Mouse (Mus musculus): ENCODE results near the gene Ildr2. TPM values are rescaled to one million over a fixed set of nuclear protein-coding genes. Genes with fewer than 3 reads are reported as not detected.

Ildr2 gene
- polyA plus RNA-seq, 1 experiment from 2014 or later = 0.02 TPM

DNA sequence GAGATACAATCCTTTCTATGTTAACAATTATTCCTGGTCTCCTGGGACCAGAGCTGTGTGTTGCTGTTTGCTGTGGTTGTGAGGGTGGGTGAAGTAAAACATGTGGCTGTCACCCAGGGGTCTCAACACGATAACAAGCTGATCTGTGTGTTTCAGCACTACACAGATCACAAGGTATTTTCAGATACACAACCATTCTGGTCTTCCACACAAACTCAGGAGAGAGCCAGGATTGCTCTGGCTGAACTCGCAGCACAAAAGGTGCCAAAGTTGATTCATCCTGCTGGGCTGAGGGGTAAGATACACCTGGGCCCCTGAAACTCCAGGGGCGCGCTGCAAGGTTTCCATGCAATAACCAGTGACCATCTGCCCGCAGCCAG lies 54.5 kb downstream of the Ildr2 start:
- Histone ChIP-seq H3K4me1 (replicated peaks) (no peaks in the 10 kb centered on the region), H3K9ac (no peak overlapping the region), H3K4me2 (peak overlapping the region; percentile 50), H3K27ac (no peak overlapping the region), H3K9me3 (replicated peaks) (no peaks in the 10 kb centered on the region), H3K27me3 (peaks cover 48% of the 10 kb centered on the region), H3K4me3 (replicated peaks) (peak overlapping the region; percentile 29), H3K36me3 (no peaks in the 10 kb centered on the region)
- DNase-seq = no peak
- WGBS (ENCODE audit: insufficient replicate concordance) = 8% methylated on average over 5 of the region's 5 CpGs
- ATAC-seq (ENCODE audit: low read depth) = no peak

DNA sequence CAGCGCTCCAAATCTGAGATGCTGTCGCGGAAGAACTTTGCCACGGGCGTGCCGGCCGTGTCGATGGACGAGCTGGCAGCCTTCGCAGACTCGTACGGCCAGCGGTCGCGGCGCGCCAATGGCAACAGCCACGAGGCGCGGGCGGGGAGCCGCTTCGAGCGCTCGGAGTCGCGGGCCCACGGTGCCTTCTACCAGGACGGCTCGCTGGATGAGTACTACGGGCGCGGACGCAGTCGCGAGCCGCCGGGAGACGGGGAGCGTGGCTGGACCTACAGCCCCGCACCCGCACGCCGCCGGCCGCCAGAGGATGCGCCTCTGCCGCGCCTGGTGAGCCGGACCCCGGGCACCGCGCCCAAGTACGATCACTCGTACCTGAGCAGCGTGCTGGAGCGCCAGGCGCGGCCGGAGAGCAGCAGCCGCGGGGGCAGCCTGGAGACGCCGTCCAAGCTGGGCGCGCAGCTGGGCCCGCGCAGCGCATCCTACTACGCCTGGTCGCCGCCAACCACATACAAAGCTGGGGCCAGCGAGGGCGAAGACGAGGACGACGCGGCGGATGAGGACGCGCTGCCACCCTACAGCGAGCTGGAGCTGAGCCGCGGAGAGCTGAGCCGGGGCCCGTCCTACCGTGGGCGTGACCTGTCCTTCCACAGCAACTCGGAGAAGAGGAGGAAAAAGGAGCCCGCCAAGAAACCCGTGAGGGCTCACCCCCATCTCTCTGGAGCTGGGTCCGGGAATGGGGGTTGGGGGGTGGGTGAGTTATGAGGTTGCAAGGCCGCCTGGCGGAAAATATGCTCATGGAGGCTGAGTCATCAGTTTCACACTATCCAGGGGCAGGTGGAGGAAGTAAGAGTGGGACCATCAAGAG lies 55.1 kb downstream of the Ildr2 start:
- ATAC-seq (ENCODE audit: low read depth) (no peak), DNase-seq (no peak)
- Histone ChIP-seq H3K4me2 (peak overlapping the region; percentile 50), H3K27me3 (peaks cover 48% of the 10 kb centered on the region), H3K4me3 (replicated peaks) (peak overlapping the region; percentile 29), H3K9ac (no peak overlapping the region), H3K9me3 (replicated peaks) (no peaks in the 10 kb centered on the region), H3K4me1 (replicated peaks) (no peaks in the 10 kb centered on the region), H3K36me3 (no peaks in the 10 kb centered on the region), H3K27ac (no peak overlapping the region)
- 3% methylated on average over 92 of the region's 94 CpGs for WGBS (ENCODE audit: insufficient replicate concordance)

DNA sequence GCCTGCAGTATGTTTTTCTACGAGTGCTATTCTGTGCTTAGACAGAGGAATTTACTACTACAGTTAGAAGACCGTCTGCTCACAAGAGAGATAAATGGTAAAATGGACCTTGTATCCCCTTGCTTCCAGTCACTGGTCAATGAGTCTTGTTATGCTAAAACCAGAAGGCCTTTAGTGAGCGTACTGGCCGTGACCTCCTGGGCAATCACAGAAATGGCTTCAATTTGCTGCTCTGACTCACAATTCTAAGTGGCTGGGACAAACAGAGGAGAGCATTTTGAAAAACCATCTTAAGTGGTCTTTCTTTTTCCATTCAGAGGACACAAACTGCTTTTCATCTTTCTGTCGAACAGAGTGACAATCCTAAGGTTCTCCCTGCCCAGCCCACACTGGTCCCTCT lies 57.2 kb downstream of the Ildr2 start:
- Histone ChIP-seq H3K27me3 (peaks cover 48% of the 10 kb centered on the region), H3K27ac (no peak overlapping the region), H3K36me3 (no peaks in the 10 kb centered on the region), H3K9me3 (replicated peaks) (no peaks in the 10 kb centered on the region), H3K4me3 (replicated peaks) (no peak overlapping the region), H3K9ac (no peak overlapping the region), H3K4me1 (replicated peaks) (no peaks in the 10 kb centered on the region), H3K4me2 (no peak overlapping the region)
- ATAC-seq (ENCODE audit: low read depth) = no peak
- no peak for DNase-seq
- WGBS (ENCODE audit: insufficient replicate concordance) = 66% methylated on average over 5 of the region's 5 CpGs

DNA sequence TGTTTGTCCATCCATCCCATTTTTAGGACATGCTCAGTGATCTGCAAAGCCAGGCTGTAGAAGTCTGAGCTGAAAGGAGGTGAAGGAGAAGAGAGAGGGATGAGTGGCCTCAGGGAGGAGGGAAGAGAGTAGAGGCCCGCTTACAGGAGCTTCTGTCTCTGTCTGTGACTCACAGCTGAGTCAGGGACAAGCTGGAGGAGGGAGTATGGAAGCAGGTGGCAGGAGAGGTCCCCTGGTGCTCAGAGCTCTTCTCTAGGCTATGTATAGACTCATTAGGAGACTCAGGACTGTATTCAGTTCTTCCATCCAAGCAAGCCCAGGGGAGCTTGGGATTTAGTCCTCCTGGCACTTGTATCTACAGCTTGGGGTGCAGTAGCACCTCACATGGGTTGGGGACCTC lies 59.7 kb downstream of the Ildr2 start:
- no peaks in the 10 kb centered on the region for H3K9me3 ChIP-seq (replicated peaks)
- no peaks in the 10 kb centered on the region for H3K36me3 ChIP-seq
- peaks cover 29% of the 10 kb centered on the region for H3K27me3 ChIP-seq
- no peak overlapping the region for H3K4me3 ChIP-seq (replicated peaks)
- 41% methylated on average over 1 of the region's 1 CpGs for WGBS (ENCODE audit: insufficient replicate concordance)
- no peak for DNase-seq
- ATAC-seq (ENCODE audit: low read depth) = no peak
- H3K27ac ChIP-seq = no peak overlapping the region
- H3K4me2 ChIP-seq = no peak overlapping the region
- H3K4me1 ChIP-seq (replicated peaks) = no peaks in the 10 kb centered on the region
- H3K9ac ChIP-seq = no peak overlapping the region

DNA sequence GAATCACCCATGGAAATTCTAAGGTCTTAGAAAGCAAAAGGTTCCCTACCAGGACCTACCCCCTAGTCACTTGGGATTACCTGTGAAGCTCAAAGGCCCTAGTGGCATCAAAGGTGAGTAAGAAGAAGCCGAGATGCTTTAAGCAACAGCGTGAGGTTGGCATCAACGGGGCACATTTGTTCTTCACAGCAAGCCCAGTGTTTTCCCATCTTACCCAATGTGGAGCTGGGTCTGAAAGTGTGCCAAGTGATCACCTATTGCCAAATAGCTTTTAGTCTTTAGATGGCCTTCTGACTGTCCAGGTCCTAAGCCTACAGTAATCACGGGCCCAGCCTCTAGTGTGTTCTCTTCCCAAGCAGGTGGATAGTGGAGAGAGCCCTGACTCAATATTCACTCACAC lies 61.8 kb downstream of the Ildr2 start:
- 62% methylated on average over 4 of the region's 4 CpGs for WGBS (ENCODE audit: insufficient replicate concordance)

DNA sequence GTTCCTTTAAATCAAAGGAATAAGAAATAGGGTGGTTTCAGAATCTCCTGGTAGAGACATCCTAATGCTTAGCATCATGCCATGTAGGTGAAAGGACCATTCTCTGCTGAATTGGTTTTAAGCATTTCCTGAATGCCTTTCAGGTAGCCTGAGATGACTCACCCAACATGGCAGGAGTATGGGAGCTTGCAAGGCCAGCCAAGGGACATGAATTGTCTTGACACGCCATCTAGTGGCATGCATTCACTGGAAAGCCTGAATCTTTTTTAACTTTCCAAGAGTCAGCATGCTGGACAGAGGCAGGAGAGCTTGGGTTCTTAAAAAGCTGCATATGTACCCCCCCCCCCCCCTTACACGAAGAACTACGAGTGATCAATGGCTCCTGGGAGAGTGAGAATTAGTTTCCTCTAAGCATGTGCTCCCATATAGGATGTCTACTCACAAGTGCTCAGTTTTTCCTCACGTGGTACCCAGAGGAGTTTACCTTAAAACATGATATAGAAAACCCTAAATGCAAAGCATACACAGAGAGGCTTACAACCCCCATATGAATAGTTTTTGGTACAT lies 65.3 kb downstream of the Ildr2 start:
- no peaks in the 10 kb centered on the region for H3K4me1 ChIP-seq (replicated peaks)
- 13% methylated on average over 4 of the region's 4 CpGs for WGBS (ENCODE audit: insufficient replicate concordance)
- no peaks in the 10 kb centered on the region for H3K36me3 ChIP-seq
- H3K27ac ChIP-seq = no peak overlapping the region
- no peak overlapping the region for H3K9ac ChIP-seq
- no peak overlapping the region for H3K4me2 ChIP-seq
- H3K4me3 ChIP-seq (replicated peaks) = no peak overlapping the region
- ATAC-seq (ENCODE audit: low read depth) (no peak), DNase-seq (no peak)
- no peaks in the 10 kb centered on the region for H3K27me3 ChIP-seq
- H3K9me3 ChIP-seq (replicated peaks) = no peaks in the 10 kb centered on the region

More for the DNA sequence above, 61.8 kb downstream of the Ildr2 start:
- no peak for DNase-seq
- Histone ChIP-seq H3K4me3 (replicated peaks) (no peak overlapping the region), H3K36me3 (no peaks in the 10 kb centered on the region), H3K27me3 (peaks cover 8% of the 10 kb centered on the region), H3K4me2 (no peak overlapping the region), H3K27ac (no peak overlapping the region), H3K9ac (no peak overlapping the region), H3K4me1 (replicated peaks) (no peaks in the 10 kb centered on the region), H3K9me3 (replicated peaks) (no peaks in the 10 kb centered on the region)
- no peak for ATAC-seq (ENCODE audit: low read depth)

DNA sequence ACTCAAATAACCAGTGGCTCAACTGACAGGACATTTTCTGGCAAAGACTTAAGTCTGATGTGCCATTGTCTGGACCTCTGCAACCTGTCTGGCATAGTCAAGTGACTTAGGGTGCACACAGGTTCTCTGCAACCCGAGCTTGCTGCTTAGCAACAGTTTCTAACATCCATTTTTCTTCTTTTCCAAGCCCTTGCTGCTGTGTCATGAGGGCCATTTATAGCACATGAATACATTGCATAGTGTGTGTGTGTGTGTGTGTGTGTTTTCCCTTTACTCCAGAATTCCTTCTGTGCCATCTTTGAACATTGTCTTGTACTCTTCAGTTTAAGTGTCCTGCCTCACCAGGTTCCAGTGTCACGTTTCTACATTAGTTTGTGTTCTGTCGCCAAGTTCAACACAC lies 72.5 kb downstream of the Ildr2 start:
- Histone ChIP-seq H3K9me3 (replicated peaks) (no peaks in the 10 kb centered on the region), H3K4me1 (replicated peaks) (no peaks in the 10 kb centered on the region), H3K4me2 (no peak overlapping the region), H3K27ac (no peak overlapping the region), H3K9ac (no peak overlapping the region), H3K4me3 (replicated peaks) (no peak overlapping the region), H3K36me3 (no peaks in the 10 kb centered on the region), H3K27me3 (no peaks in the 10 kb centered on the region)
- DNase-seq (no peak), ATAC-seq (ENCODE audit: low read depth) (no peak)
- WGBS (ENCODE audit: insufficient replicate concordance) = 61% methylated on average over 3 of the region's 3 CpGs

DNA sequence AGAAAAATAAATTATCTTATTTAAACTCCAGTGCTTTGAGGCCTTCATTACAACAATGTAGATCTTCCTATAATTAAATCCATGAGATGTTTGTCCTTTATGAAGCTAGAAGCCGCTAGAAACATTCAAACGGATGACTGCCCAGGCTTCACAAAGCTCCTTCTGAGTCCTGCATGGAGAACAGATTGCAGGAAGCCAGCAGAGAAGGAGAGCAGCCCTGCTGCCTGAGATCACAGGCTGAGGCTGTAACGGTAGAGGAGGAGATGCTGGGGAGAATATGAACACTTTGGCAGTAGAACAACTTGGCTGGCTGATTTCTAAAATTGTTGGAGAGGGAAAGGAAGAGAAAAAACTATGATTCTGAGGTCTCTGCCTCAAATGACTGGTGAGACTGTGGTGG lies 76.8 kb downstream of the Ildr2 start:
- Histone ChIP-seq H3K4me1 (replicated peaks) (no peaks in the 10 kb centered on the region), H3K9me3 (replicated peaks) (no peaks in the 10 kb centered on the region), H3K27ac (no peak overlapping the region), H3K9ac (no peak overlapping the region), H3K4me3 (replicated peaks) (no peak overlapping the region), H3K27me3 (no peaks in the 10 kb centered on the region), H3K4me2 (no peak overlapping the region), H3K36me3 (no peaks in the 10 kb centered on the region)
- ATAC-seq (ENCODE audit: low read depth) (no peak), DNase-seq (no peak)
- 54% methylated on average over 3 of the region's 3 CpGs for WGBS (ENCODE audit: insufficient replicate concordance)

DNA sequence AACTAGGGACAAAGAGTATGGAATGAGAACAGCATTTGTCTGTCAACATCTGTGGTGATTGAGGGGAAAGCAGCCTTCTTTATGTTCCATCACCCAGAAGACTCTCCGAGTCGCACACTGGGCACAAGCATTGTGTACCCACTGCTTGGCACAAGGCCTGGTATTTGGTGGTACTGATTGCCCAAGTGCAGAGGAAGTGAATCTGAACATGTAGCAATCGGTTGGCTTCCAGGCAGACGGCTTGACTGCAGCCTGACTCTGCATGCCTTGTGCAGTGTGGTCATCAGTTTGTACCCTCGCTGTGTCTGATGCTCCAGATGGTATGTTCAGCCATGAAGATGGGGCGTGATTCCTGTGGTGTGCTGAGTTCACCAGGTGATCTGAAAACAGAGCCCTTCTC lies 85.2 kb downstream of the Ildr2 start:
- ATAC-seq (ENCODE audit: low read depth) (no peak), DNase-seq (no peak)
- H3K9me3 ChIP-seq (replicated peaks) = no peaks in the 10 kb centered on the region
- no peaks in the 10 kb centered on the region for H3K36me3 ChIP-seq
- no peak overlapping the region for H3K4me3 ChIP-seq (replicated peaks)
- no peak overlapping the region for H3K9ac ChIP-seq
- H3K4me2 ChIP-seq = no peak overlapping the region
- no peak overlapping the region for H3K27ac ChIP-seq
- H3K27me3 ChIP-seq = no peaks in the 10 kb centered on the region
- no peaks in the 10 kb centered on the region for H3K4me1 ChIP-seq (replicated peaks)
- 67% methylated on average over 6 of the region's 6 CpGs for WGBS (ENCODE audit: insufficient replicate concordance)

DNA sequence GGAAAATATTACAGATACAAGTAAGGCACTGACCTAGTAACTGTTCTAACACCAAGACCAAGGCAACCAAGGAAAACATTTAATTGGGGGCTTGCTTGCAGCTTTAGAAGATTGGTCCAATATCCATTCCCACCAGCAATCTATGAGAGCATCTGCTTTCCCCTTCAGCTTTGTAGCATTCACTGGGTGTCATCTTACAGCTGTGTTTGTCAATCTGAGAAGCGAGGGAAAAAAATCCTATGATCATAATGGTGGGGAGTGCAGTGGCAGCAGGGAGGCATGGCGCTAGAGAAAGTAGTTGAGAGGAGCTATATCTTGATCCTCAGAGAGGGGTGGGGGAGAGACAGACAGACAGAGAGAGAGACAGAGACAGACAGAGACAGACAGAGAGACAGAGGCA lies 88.1 kb downstream of the Ildr2 start:
- no peak overlapping the region for H3K27ac ChIP-seq
- H3K9ac ChIP-seq = no peak overlapping the region
- H3K27me3 ChIP-seq = 0 out of 2 replicates have a peak, but pooled peaks cover 3% of the 10 kb centered on the region
- no peaks in the 10 kb centered on the region for H3K4me1 ChIP-seq (replicated peaks)
- H3K36me3 ChIP-seq = no peaks in the 10 kb centered on the region
- 57% methylated on average over 2 of the region's 2 CpGs for WGBS (ENCODE audit: insufficient replicate concordance)
- DNase-seq (no peak), ATAC-seq (ENCODE audit: low read depth) (no peak)
- H3K4me2 ChIP-seq = no peak overlapping the region
- H3K4me3 ChIP-seq (replicated peaks) = no peak overlapping the region
- H3K9me3 ChIP-seq (replicated peaks) = no peaks in the 10 kb centered on the region

DNA sequence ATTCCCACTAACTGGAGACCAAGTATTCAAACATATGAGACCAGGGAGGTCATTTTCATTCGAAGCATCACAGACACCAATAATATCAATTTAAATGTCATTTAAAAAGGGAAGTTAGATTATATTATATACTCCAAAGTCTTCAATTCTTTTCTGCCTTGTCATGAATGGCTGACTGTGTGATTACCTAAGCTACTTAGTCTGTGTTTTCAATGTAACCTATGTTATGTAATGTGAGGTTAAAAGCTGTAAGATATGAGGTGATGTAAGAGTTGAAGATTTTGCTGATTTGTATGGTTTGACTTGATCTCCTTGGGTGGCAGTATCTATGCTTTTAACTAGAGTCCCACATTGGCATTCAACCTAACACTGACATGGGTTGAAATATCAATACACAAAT lies 88.6 kb downstream of the Ildr2 start:
- Histone ChIP-seq H3K4me2 (no peak overlapping the region), H3K36me3 (no peaks in the 10 kb centered on the region), H3K4me3 (replicated peaks) (no peak overlapping the region), H3K27ac (no peak overlapping the region), H3K4me1 (replicated peaks) (no peaks in the 10 kb centered on the region), H3K9ac (no peak overlapping the region), H3K27me3 (0 out of 2 replicates have a peak, but pooled peaks cover 3% of the 10 kb centered on the region), H3K9me3 (replicated peaks) (no peaks in the 10 kb centered on the region)
- WGBS (ENCODE audit: insufficient replicate concordance) = 41% methylated on average over 1 of the region's 1 CpGs
- DNase-seq (no peak), ATAC-seq (ENCODE audit: low read depth) (no peak)

DNA sequence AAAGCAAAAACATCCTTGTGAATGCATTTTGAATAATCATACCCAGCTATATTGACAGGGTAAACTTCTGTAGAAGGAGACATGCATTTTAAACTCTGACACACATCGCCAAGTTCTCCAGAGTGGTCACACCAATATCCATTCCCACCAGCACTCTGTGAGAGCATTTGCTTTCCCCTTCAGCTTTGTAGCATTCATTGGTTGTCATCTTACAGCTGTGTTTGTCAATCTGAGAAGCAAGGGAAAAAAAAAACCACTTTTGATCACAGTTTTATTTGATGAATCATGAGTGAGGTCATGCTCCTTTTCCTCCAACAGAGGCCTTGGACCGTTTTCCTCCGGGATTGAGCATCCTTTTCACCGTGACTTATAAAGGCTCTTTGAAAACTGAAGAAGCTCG lies 89.6 kb downstream of the Ildr2 start:
- Histone ChIP-seq H3K27ac (no peak overlapping the region), H3K9ac (no peak overlapping the region), H3K27me3 (0 out of 2 replicates have a peak, but pooled peaks cover 3% of the 10 kb centered on the region), H3K4me3 (replicated peaks) (no peak overlapping the region), H3K4me1 (replicated peaks) (no peaks in the 10 kb centered on the region), H3K4me2 (no peak overlapping the region), H3K36me3 (no peaks in the 10 kb centered on the region), H3K9me3 (replicated peaks) (no peaks in the 10 kb centered on the region)
- DNase-seq (no peak), ATAC-seq (ENCODE audit: low read depth) (no peak)
- WGBS (ENCODE audit: insufficient replicate concordance) = 63% methylated on average over 5 of the region's 5 CpGs

All from liver, embryonic 13.5 days (tissue).